Mouse (Mus musculus): ENCODE results near the gene Dennd6a.

- 0 out of 2 replicates have a peak, but pooled peaks have one; percentile 4 for TF ChIP-seq ZC3H11A (IDR thresholded peaks at IDR 0.05; ENCODE audit: borderline replicate concordance, low read depth, low read length)
- no peak for TF ChIP-seq CHD2 (IDR thresholded peaks at IDR 0.05; ENCODE audit: low read depth, low read length)
Measured at GRCm38 (mm10) chr14:26675371-26675770, 101.7 kb downstream of the Dennd6a start.

Measured in ES-E14 (cell line).